Mouse (Mus musculus): ENCODE measurements around the gene 6030408B16Rik. TPM values are rescaled to one million over a fixed set of nuclear protein-coding genes. Genes with fewer than 3 reads are reported as not detected.

Gene 6030408B16Rik
- total RNA-seq, 1 experiment, result 0.22 TPM

- peak overlapping the region; percentile 93; the same call in 1 of the 2 replicates for H3K27ac ChIP-seq (ENCODE audit: insufficient read depth, low read depth, low read length, poor library complexity, severe bottlenecking)
- no peak for DNase-seq (ENCODE audit: low read depth, low spot score)
- in situ Hi-C loops (cut with MboI; ENCODE audit: low sequenced_read_pairs in 2 of 2, unreplicated experiment in 2 of 2), result no loop called here
- H3K4me3 ChIP-seq (ENCODE audit: insufficient read depth in 1 of 2, low read depth in 1 of 2, low read length in 2 of 2, poor library complexity in 1 of 2, severe bottlenecking in 1 of 2), result no peak overlapping the region; a peak in 1 of 4 replicates
- peaks cover 7% of the 10 kb centered on the region for H3K36me3 ChIP-seq (ENCODE audit: control insufficient read depth, insufficient read depth, low read length, poor library complexity, severe bottlenecking)
- H3K4me1 ChIP-seq (ENCODE audit: control insufficient read depth in 2 of 2, insufficient read depth in 2 of 2, low read length in 2 of 2, poor library complexity in 1 of 2), result peaks cover 15 to 40% of the 10 kb centered on the region in 2 experiments; a peak in 3 of 4 replicates
- TF ChIP-seq ZC3H11A (IDR thresholded peaks at IDR 0.05; ENCODE audit: borderline replicate concordance, low read depth, low read length) (no peak), ZNF384 (IDR thresholded peaks at IDR 0.05; ENCODE audit: low read depth, low read length) (no peak), HCFC1 (IDR thresholded peaks at IDR 0.05; ENCODE audit: borderline replicate concordance, insufficient read depth, low read length) (no peak), CHD2 (IDR thresholded peaks at IDR 0.05; ENCODE audit: low read depth, low read length) (no peak), MAFK (IDR thresholded peaks at IDR 0.05; ENCODE audit: insufficient read depth, low read depth, low read length) (no peak)
- H3K9ac ChIP-seq (ENCODE audit: insufficient read depth, low read depth, low read length, poor library complexity, severe bottlenecking), result peak overlapping the region; percentile 28; the same call in 1 of the 2 replicates
- H3K9me3 ChIP-seq (ENCODE audit: control insufficient read depth, insufficient read depth, low read depth, low read length), result no peaks in the 10 kb centered on the region
Observed at GRCm38 (mm10) chr15:101278589-101278988, 14.4 kb upstream of the 6030408B16Rik start.

- Histone ChIP-seq H3K27ac (ENCODE audit: insufficient read depth, low read depth, low read length, poor library complexity, severe bottlenecking) (peak overlapping the region; percentile 20; the same call in 1 of the 2 replicates), H3K9ac (ENCODE audit: insufficient read depth, low read depth, low read length, poor library complexity, severe bottlenecking) (no peak overlapping the region), H3K9me3 (ENCODE audit: control insufficient read depth, insufficient read depth, low read depth, low read length) (no peaks in the 10 kb centered on the region), H3K4me1 (ENCODE audit: control insufficient read depth in 2 of 2, insufficient read depth in 2 of 2, low read length in 2 of 2, poor library complexity in 1 of 2) (peaks cover 15 to 33% of the 10 kb centered on the region in 2 experiments; a peak in 3 of 4 replicates), H3K36me3 (ENCODE audit: control insufficient read depth, insufficient read depth, low read length, poor library complexity, severe bottlenecking) (no peaks in the 10 kb centered on the region), H3K4me3 (ENCODE audit: insufficient read depth in 1 of 2, low read depth in 1 of 2, low read length in 2 of 2, poor library complexity in 1 of 2, severe bottlenecking in 1 of 2) (no peak overlapping the region)
- no peak for DNase-seq (ENCODE audit: low read depth, low spot score)
- TF ChIP-seq MAFK (IDR thresholded peaks at IDR 0.05; ENCODE audit: insufficient read depth, low read depth, low read length), result no peak
- in situ Hi-C loops (cut with MboI; ENCODE audit: low sequenced_read_pairs in 2 of 2, unreplicated experiment in 2 of 2), result no loop called here
Observed at GRCm38 (mm10) chr15:101279430-101279999, 13.5 kb upstream of the 6030408B16Rik start.

GRCm38 (mm10) chr15:101282471-101282870 is 10.5 kb upstream of the 6030408B16Rik start:
- DNase-seq (ENCODE audit: low read depth, low spot score), result no peak
- Histone ChIP-seq H3K36me3 (ENCODE audit: control insufficient read depth, insufficient read depth, low read length, poor library complexity, severe bottlenecking) (peaks cover 11% of the 10 kb centered on the region), H3K4me3 (ENCODE audit: insufficient read depth in 1 of 2, low read depth in 1 of 2, low read length in 2 of 2, poor library complexity in 1 of 2, severe bottlenecking in 1 of 2) (no peak overlapping the region), H3K27ac (ENCODE audit: insufficient read depth, low read depth, low read length, poor library complexity, severe bottlenecking) (no peak overlapping the region), H3K9ac (ENCODE audit: insufficient read depth, low read depth, low read length, poor library complexity, severe bottlenecking) (no peak overlapping the region), H3K4me1 (ENCODE audit: control insufficient read depth in 2 of 2, insufficient read depth in 2 of 2, low read length in 2 of 2, poor library complexity in 1 of 2) (peaks cover 13 to 26% of the 10 kb centered on the region in 2 experiments; a peak in 3 of 4 replicates), H3K9me3 (ENCODE audit: control insufficient read depth, insufficient read depth, low read depth, low read length) (no peaks in the 10 kb centered on the region)
- in situ Hi-C loops (cut with MboI; ENCODE audit: low sequenced_read_pairs in 2 of 2, unreplicated experiment in 2 of 2), result no loop called here
- TF ChIP-seq ZC3H11A (IDR thresholded peaks at IDR 0.05; ENCODE audit: borderline replicate concordance, low read depth, low read length) (no peak), MAFK (IDR thresholded peaks at IDR 0.05; ENCODE audit: insufficient read depth, low read depth, low read length) (no peak)

GRCm38 (mm10) chr15:101283183-101283910 is 9.7 kb upstream of the 6030408B16Rik start:
- Histone ChIP-seq H3K36me3 (ENCODE audit: control insufficient read depth, insufficient read depth, low read length, poor library complexity, severe bottlenecking) (peaks cover 17% of the 10 kb centered on the region), H3K4me1 (ENCODE audit: control insufficient read depth in 2 of 2, insufficient read depth in 2 of 2, low read length in 2 of 2, poor library complexity in 1 of 2) (peaks cover 6 to 17% of the 10 kb centered on the region in 2 experiments; a peak in 3 of 4 replicates), H3K4me3 (ENCODE audit: insufficient read depth in 1 of 2, low read depth in 1 of 2, low read length in 2 of 2, poor library complexity in 1 of 2, severe bottlenecking in 1 of 2) (peak overlapping the region; percentile 44 to 75), H3K9me3 (ENCODE audit: control insufficient read depth, insufficient read depth, low read depth, low read length) (no peaks in the 10 kb centered on the region), H3K27ac (ENCODE audit: insufficient read depth, low read depth, low read length, poor library complexity, severe bottlenecking) (no peak overlapping the region), H3K9ac (ENCODE audit: insufficient read depth, low read depth, low read length, poor library complexity, severe bottlenecking) (peak overlapping the region; percentile 47; the same call in 1 of the 2 replicates)
- peak; percentile 68 for DNase-seq (ENCODE audit: low read depth, low spot score)
- in situ Hi-C loops (cut with MboI; ENCODE audit: low sequenced_read_pairs in 2 of 2, unreplicated experiment in 2 of 2), result no loop called here
- TF ChIP-seq ZNF384 (IDR thresholded peaks at IDR 0.05; ENCODE audit: low read depth, low read length) (no peak), MAFK (IDR thresholded peaks at IDR 0.05; ENCODE audit: insufficient read depth, low read depth, low read length) (no peak), HCFC1 (IDR thresholded peaks at IDR 0.05; ENCODE audit: borderline replicate concordance, insufficient read depth, low read length) (no peak), CHD2 (IDR thresholded peaks at IDR 0.05; ENCODE audit: low read depth, low read length) (no peak), ZC3H11A (IDR thresholded peaks at IDR 0.05; ENCODE audit: borderline replicate concordance, low read depth, low read length) (no peak)

Data from ES-E14 (cell line).